Mouse (Mus musculus) olfactory bulb, adult 2 months (tissue): Measurements from ENCODE around the gene Wipf1. TPM values are rescaled to one million over a fixed set of nuclear protein-coding genes. Genes with fewer than 3 reads are reported as not detected.

Experiments used
- H3K27ac ChIP-seq: fragments of 200-500 bp; 2 replicates; pipeline ENCODE4 v1.5.1; 2012; ENCODE audit warnings: low read depth, low read length; ENCODE audit not compliant: insufficient read depth
- H3K4me1 ChIP-seq: fragments of 200-500 bp; 2 replicates; pipeline ENCODE4 v1.6.1; 2012; ENCODE audit warnings: low read length; ENCODE audit not compliant: control insufficient read depth, insufficient read depth
- H3K4me3 ChIP-seq: fragments of 200-500 bp; 2 replicates; pipeline ENCODE4 v1.5.1; 2012; ENCODE audit warnings: mild to moderate bottlenecking, low read depth, low read length, moderate library complexity; ENCODE audit not compliant: insufficient read depth
- CTCF ChIP-seq: fragments of 200-500 bp; IDR thresholded peaks from 2 replicates; pipeline ENCODE4 v1.5.1; 2012; ENCODE audit warnings: low read depth, mild to moderate bottlenecking, low read length, moderate library complexity; ENCODE audit not compliant: insufficient read depth
- POLR2A ChIP-seq: fragments of 200-500 bp; IDR thresholded peaks from 2 replicates; pipeline ENCODE4 v1.6.1; 2012; ENCODE audit warnings: mild to moderate bottlenecking, low read depth, low read length, moderate library complexity; ENCODE audit not compliant: insufficient read depth
- WGBS: fragments of 180-500 bp; shearing (Covaris S2); methylation state at CpG from one replicate; pipeline ENCODE4 v1.1.7; 2018; 5-methylcytosine and 5-hydroxymethylcytosine counted together
- polyA plus RNA-seq: library from polyadenylated mRNA; stranded (reverse); fragments of >200 nt; gene quantifications from 2 replicates; pipeline ENCODE4 v1.2.4, GENCODE M21; 2012; ENCODE audit warnings: low replicate concordance; ENCODE audit not compliant: missing spikeins, insufficient read depth, insufficient read length

Gene Wipf1
- polyA plus RNA-seq, 1 experiment = not detected

GRCm38 (mm10) chr2:73534720-73535119 is 5.2 kb upstream of the Wipf1 start:
- TF ChIP-seq POLR2A (no peak), CTCF (no peak)
- Histone ChIP-seq H3K4me3 (no peak overlapping the region), H3K4me1 (no peaks in the 10 kb centered on the region; the same call in 1 of the 2 replicates), H3K27ac (no peak overlapping the region)
- WGBS = 75% methylated on average over 10 of the region's 10 CpGs

GRCm38 (mm10) chr2:73530487-73530886 is 953 bp upstream of the Wipf1 start:
- no peak overlapping the region for H3K4me3 ChIP-seq
- H3K4me1 ChIP-seq = peaks cover 5% of the 10 kb centered on the region; the same call in 1 of the 2 replicates
- H3K27ac ChIP-seq = no peak overlapping the region
- 77% methylated on average over 5 of the region's 5 CpGs for WGBS
- TF ChIP-seq POLR2A = no peak
- no peak for TF ChIP-seq CTCF

DNA sequence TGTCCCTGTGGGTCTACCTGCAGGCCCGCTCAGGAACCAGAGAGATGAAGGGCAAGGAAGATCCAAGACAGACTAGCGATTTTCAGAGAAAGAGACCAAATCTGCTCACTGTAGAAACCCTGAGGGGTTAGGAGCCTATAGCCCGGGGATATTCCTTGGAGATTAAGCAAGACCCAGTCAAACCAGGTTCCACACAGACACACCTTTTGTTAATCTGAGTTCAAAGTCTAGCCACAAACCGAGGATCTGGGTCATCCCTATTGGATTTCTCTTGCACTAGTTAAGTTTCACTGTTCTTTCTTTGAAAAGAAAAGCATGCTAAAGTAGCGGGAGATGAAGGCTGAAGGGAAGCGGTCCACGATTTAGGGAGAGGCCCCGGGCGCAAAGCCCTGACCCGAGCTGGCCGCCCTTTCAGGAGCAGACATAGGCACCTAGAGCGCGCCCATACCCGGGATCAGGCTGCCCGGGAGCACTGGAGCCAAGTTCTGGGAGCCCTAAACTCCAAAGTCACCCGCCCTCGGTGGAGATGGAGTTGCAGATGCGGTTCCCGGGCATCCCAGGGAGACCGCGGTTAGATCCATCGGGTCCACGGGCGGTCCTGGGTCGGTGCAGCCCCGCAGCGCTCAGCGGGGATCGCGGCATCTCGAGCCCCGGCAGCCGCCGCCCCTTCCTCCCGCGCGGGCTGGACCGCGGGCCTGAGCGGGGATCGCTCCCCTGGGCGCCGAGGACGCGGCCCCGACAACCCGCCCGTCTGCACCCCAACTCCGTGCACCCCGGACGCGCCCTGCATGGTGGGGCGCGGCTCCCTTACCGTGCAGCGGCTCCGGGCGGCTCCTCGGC is 798 bp downstream of the Wipf1 start:
- 6% methylated on average over 56 of the region's 59 CpGs for WGBS
- Histone ChIP-seq H3K4me3 (peak overlapping the region; percentile 61), H3K4me1 (peaks cover 5% of the 10 kb centered on the region; the same call in 1 of the 2 replicates), H3K27ac (no peak overlapping the region)
- TF ChIP-seq CTCF (no peak), POLR2A (no peak)

DNA sequence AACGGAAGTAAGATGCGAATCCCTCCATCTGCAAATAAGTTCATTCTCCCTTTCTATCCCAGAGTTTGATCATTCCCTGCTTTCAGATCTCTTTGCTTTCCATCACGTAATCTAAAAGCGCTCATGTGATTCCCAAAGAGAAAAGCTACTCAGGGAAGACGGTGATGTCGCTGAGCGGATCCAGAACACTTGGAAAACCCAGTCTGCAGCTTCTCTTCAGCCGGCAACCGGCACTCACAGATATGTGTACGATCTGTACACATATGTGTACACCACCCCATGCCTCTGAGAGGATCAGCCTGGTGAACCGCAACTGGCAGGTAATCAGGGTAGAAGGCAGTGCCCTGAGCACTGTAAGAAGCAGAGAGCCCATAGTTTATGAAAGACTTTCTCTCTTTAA is 1.6 kb downstream of the Wipf1 start:
- Histone ChIP-seq H3K4me1 (peaks cover 5% of the 10 kb centered on the region; the same call in 1 of the 2 replicates), H3K27ac (0 out of 2 replicates have a peak overlapping the region, but pooled peaks have one; percentile 6), H3K4me3 (no peak overlapping the region)
- TF ChIP-seq POLR2A (no peak), CTCF (no peak)
- WGBS = 90% methylated on average over 11 of the region's 11 CpGs

GRCm38 (mm10) chr2:73526691-73527090 is 2.8 kb downstream of the Wipf1 start:
- H3K27ac ChIP-seq = no peak overlapping the region

GRCm38 (mm10) chr2:73522891-73523290 is 6.6 kb downstream of the Wipf1 start:
- no peaks in the 10 kb centered on the region for H3K4me1 ChIP-seq
- H3K27ac ChIP-seq = no peak overlapping the region
- H3K4me3 ChIP-seq = no peak overlapping the region
- TF ChIP-seq POLR2A (no peak), CTCF (no peak)
- 76% methylated on average over 8 of the region's 8 CpGs for WGBS

More at GRCm38 (mm10) chr2:73526691-73527090, 2.8 kb downstream of the Wipf1 start:
- WGBS = 78% methylated on average over 9 of the region's 9 CpGs
- Histone ChIP-seq H3K4me1 (peaks cover 5% of the 10 kb centered on the region; the same call in 1 of the 2 replicates), H3K4me3 (no peak overlapping the region)
- TF ChIP-seq POLR2A (no peak), CTCF (no peak)

- Histone ChIP-seq H3K4me1 (no peaks in the 10 kb centered on the region), H3K4me3 (no peak overlapping the region), H3K27ac (no peak overlapping the region)
- TF ChIP-seq CTCF (no peak), POLR2A (no peak)
- WGBS = 77% methylated on average over 6 of the region's 6 CpGs
These were observed 7.2 kb downstream of the Wipf1 start for GRCm38 (mm10) chr2:73522336-73522735.

DNA sequence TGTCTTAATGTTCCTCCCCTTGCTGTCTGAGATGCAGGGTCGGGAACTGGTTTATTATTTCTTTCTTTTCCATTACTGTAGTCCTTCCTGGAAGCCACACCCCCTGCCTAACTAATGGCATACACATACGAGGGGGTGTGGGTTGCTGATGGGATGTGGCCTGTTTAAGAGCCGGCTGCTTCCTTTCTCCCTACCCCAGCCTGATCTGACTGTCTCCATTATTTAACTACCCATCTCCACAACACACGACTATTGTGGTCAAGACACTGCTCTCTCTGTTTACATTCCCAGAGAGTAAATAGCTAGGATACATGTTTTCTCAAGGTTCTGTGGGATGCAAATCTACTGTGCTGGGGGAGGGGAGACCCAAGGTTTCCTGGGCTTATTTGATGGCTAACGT is 7.8 kb downstream of the Wipf1 start:
- H3K4me1 ChIP-seq = no peaks in the 10 kb centered on the region
- 57% methylated on average over 5 of the region's 5 CpGs for WGBS
- H3K4me3 ChIP-seq = no peak overlapping the region
- H3K27ac ChIP-seq = no peak overlapping the region
- TF ChIP-seq POLR2A (no peak), CTCF (no peak)

- WGBS = 81% methylated on average over 5 of the region's 5 CpGs
- 0 out of 2 replicates have a peak, but pooled peaks cover under 1% of the 10 kb centered on the region for H3K4me1 ChIP-seq
- no peak for TF ChIP-seq POLR2A
- TF ChIP-seq CTCF = no peak
- H3K27ac ChIP-seq = no peak overlapping the region
- no peak overlapping the region for H3K4me3 ChIP-seq
These were observed 10.6 kb downstream of the Wipf1 start for GRCm38 (mm10) chr2:73518966-73519365.
